In the genomic region with DNA sequence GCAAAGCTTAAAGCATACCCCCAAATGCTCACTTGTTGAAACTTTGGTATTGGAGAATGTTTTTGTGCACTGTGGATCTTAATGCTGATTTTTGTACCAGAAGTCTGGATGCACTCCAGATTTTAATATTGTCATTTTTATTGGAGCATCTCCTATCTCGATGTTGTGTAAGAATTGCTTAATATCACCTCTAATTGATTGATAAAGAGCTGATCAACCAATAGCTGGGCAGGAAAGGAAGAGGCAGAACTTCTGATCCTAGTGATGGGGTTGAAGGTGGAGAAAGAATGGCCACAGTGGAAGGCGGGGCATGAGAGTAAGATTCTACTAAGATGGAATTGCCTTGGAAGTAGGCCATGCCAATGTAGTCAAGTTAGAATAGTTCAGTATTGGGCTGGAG, we compare ENCODE assay signal across 18 mouse cellular contexts. TPM values are rescaled to one million over a fixed set of nuclear protein-coding genes. Genes with fewer than 3 reads are reported as not detected.
"Had no signal": no experiment of that assay in that cellular context is flagged by ENCODE, and none has a peak within 500 bp of the region (broad histone marks: within the 10 kb centered on the region; RNA-seq: fewer than 3 reads in every experiment).

No protein-coding gene starts in this region.

- H3K9ac ChIP-seq: neural tube, embryonic 12.5 days; neural tube, embryonic 13.5 days; neural tube, embryonic 15.5 days; stomach, embryonic 15.5 days had no signal

- DNase-seq: retina, postnatal 1 day; right cerebral cortex, adult 18-20 months; right cerebral cortex, postnatal 14 days; right cerebral cortex, postnatal 25 days; right cerebral cortex, postnatal 4 days; spleen, adult 18-20 months; thymus, adult 18-20 months; thymus, adult 2 months; thymus, postnatal 14 days; thymus, postnatal 25 days; thymus, postnatal 36 days; thymus, postnatal 4 days had no signal

- H3K27me3 ChIP-seq: neural tube, embryonic 12.5 days; neural tube, embryonic 13.5 days; neural tube, embryonic 15.5 days; stomach, embryonic 15.5 days had no signal

- H3K9me3 ChIP-seq: neural tube, embryonic 12.5 days; neural tube, embryonic 13.5 days; stomach, embryonic 15.5 days had no signal

- H3K4me3 ChIP-seq: neural tube, embryonic 12.5 days; neural tube, embryonic 13.5 days; neural tube, embryonic 15.5 days; stomach, embryonic 15.5 days had no signal

- H3K4me2 ChIP-seq: neural tube, embryonic 12.5 days; neural tube, embryonic 13.5 days; neural tube, embryonic 15.5 days; stomach, embryonic 15.5 days had no signal

- H3K27ac ChIP-seq: neural tube, embryonic 12.5 days; neural tube, embryonic 13.5 days; neural tube, embryonic 15.5 days; stomach, embryonic 15.5 days; stomach, postnatal 0 days had no signal

- H3K36me3 ChIP-seq: neural tube, embryonic 12.5 days; neural tube, embryonic 13.5 days; neural tube, embryonic 15.5 days; stomach, embryonic 15.5 days had no signal

- H3K4me1 ChIP-seq: neural tube, embryonic 12.5 days; neural tube, embryonic 13.5 days; neural tube, embryonic 15.5 days; stomach, embryonic 15.5 days had no signal

RNA-seq across cellular contexts. Expression of gene Bok, which starts 43.5 kb away (rescaled TPM):
- total RNA-seq: neutrophil, adult 5-6 weeks had no signal
